Mouse (Mus musculus): Measurements from ENCODE around the gene Dtd2. TPM values are rescaled to one million over a fixed set of nuclear protein-coding genes. Genes with fewer than 3 reads are reported as not detected.

Gene Dtd2
- total RNA-seq, 2 experiments from 2014 or later: 9.4 to 11.6 TPM

DNA sequence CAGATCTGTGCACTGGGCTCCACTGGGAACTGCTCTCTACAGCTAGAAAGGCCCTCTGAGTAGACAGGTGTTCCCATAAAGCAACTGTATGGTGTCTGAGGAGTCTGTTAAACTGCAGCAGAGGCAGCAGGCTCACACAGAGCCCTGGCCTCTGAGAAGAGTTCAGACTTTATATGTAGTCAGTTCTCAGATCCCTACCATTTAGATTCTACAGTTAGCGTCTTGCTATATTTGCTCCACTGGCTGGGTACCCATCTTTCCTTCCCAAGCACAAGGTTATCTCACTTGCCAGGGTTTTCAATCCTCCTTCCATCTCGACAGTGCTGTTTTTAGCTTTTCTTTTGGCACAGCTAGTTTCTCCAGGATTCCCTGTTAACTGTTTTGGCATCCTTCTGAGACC is 15.7 kb downstream of the Dtd2 start:
- DNase-seq (ENCODE audit: low spot score in 2 of 2): no peak
- intact Hi-C loops (cut with DNase I): no loop called here

DNA sequence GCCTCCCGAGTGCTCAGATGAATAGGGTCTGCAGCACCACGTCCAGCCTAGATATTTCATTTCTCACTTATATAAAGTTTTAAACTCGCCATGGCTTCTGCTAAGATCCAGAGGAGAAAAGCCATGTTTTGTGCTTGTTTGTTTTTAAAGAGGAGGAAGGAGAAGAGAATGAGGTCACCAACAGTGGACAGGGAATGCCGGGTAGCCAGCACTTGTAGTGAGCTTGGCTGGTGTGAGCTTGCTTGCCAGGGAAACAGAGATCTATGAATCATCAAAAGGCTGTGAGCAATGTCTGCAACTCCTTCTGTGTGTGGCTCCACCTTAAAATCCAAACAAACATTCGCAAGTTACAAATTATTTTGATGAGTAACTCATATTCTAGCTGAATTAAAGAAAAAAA is 17.8 kb downstream of the Dtd2 start:
- intact Hi-C loops (cut with DNase I): no loop called here
- DNase-seq (ENCODE audit: low spot score in 2 of 2): no peak

DNA sequence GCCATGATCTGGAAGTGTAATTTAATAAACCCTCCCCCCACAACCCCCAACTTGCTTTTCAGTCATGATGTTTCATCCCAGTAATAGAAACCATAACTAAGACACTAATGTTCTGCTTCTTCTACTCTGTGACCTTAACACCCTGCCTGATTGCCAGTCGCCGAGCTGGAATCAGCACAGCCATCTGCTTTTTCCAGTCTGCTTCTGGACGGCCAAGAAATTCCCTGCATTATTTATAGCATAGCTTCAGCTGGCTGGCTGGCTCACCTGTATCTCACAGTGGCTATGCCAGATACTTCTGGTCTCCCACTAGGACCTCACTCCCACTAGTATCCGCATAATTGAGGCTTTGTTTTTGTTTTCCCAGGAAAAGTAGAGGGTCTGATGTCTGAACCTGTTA is 20.5 kb downstream of the Dtd2 start:
- no peak for DNase-seq (ENCODE audit: low spot score in 2 of 2)
- intact Hi-C loops (cut with DNase I): no loop called here

DNA sequence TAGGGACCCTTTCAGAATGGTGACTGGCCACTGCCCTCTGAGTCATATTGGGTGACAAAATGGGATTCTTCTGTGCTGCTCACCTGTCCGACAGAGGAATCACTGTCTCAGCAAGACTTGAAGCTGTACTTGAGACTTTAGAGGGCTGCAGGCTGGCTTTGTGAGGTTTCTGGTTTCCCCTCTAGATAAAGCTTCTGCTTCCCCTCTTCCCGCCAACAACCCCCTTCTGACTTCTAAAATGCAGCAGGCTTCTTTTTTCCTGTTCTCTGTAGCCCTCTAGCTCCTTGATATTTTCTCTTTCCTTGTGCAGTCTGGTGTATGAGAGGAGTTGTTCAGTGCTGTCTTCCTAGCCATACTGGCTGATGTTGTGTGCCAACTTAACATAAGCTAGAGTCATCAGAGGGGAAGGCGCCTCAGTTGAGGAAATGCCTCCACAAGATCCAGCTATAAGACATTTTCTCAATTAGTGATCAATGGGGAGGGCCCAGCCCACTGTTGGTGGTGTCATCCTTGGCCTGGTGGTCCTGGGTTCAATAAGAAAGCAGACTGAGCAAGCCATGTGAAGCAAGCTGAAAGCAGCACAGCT is 21.0 kb downstream of the Dtd2 start:
- no peak for DNase-seq (ENCODE audit: low spot score in 2 of 2)
- intact Hi-C loops (cut with DNase I): no loop called here

DNA sequence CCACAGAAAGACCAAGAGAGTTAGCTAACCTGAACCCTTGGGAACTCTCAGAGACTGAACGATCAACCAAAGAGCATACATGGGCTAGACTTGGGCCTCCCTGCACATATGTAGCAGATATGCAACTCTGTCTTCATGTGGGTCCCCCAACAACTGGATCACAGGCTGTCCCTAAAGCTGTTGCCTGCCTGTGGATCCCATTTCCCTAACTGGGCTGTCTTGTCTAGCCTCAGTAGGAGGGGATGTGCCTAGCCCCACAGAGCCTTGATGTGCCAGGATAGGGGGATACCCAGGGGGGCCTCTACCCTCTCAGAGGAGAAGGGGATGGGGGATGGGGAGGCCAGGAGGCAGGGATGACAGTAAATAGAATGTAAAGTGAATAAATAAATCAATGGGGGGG is 22.7 kb downstream of the Dtd2 start:
- intact Hi-C loops (cut with DNase I): no loop called here
- no peak for DNase-seq (ENCODE audit: low spot score in 2 of 2)

DNA sequence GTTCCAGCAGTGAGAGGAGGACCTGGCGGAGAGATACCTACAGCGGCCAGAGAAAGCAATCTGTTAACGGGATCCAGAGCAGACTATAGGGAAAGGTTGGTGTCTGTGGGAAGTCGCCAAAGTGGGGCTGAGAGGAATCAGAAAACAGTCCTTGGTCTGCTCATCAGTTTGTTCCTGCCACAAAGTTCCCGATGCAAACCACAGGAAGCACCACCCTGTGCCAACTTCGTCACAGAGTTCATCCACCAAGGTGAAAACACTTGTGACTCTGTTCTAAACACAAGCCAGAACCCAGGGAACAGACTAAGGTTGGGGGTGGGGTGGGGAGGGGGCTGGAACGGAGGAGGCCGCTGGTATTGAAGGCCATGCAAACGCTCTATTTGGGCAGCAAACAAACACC is 29.8 kb downstream of the Dtd2 start:
- intact Hi-C loops (cut with DNase I): no loop called here
- no peak for DNase-seq (ENCODE audit: low spot score in 2 of 2)

DNA sequence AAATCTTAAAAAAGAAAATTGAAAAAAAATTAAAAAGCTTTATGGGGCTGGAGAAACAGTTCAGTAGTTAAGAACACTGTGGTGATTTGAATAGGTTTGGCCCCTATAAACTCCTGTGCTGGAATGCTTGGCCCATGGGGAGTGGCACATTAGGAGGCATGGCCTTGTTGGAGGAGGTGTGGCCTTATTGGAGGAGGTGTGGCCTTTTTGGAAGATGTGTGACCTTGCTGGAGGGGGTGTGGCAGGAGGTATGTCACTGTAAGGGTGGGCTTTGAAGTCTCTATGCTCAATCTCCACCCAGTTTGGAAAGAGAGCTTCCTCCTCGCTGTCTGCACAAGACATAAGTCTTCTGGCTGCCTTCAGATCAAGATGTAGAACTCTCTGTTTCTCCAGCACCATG is 31.9 kb downstream of the Dtd2 start:
- intact Hi-C loops (cut with DNase I): no loop called here
- DNase-seq (ENCODE audit: low spot score in 2 of 2): no peak

DNA sequence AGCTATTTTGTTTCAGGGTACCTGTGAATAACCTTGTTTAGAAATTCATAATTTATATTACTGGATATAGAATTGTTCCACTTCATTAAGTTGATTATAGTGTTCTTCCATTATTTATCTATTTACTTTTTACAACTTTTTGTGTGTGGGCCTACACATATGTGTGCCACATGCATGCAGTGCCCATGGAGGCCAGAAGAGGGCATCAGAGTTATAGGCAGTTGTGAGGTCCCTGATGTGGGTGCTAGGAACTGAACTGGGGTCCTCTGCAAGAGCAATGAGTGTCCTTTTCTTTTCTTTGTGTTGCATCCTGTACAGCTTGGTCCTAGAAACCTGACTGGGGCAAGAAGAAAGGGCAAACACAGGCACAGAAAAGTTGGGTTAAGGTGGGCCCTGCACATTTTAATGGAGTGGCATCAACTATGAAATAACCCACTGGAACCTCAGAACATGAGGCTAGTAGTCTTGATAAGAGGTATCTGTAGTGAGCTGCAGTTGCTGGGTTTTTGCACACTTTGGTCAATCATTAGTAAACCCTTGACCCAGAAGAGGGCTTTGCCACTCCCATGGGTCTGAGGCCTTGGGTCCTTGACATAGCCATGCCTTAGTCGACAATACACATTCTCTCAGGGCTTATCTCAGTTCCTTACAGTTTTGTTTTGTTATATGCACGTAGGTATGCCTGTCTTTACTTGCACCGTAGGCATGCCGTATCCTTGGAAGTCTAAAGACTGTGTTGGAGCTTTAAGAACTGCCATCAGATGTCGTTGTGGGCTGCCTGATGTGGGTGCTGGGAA is 33.8 kb downstream of the Dtd2 start:
- intact Hi-C loops (cut with DNase I): no loop called here
- no peak for DNase-seq (ENCODE audit: low spot score in 2 of 2)

DNA sequence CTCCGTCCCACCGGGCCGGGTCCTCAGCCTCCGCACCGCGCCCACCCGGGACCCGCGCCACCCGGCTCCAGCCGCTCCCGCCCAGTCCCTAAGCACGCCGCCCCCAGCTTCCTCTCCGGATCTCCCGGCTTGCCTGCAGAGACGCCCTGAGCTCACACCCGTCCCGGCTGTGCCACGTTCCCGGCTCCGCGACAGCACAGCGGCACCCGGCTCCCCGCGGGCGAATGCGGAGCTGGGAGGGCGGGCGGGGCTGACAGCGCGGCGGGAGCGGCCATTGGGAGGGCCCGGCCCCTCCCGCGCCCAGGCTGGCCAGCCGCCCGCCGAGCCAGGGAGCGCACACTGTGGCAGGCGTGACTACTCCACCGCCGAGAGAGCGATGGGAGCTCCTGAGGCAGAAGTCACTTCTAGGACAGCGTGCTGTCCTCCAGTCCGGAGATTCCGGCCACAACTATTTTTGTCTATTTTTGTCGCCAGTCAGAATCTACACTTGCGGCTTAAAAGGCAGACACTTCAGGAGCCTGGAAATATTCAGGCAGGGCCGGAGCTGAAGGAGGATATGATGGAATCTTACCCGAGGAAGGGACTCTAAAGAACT is 35.1 kb downstream of the Dtd2 start, which contains the start of gene Heatr5a:
Gene Heatr5a, minus strand, starts transcription at position 252 of the 595 bp plus-strand sequence.
- DNase-seq (ENCODE audit: low spot score in 2 of 2): peak; percentile 86 to 89
- intact Hi-C loops (cut with DNase I): no loop called here

DNA sequence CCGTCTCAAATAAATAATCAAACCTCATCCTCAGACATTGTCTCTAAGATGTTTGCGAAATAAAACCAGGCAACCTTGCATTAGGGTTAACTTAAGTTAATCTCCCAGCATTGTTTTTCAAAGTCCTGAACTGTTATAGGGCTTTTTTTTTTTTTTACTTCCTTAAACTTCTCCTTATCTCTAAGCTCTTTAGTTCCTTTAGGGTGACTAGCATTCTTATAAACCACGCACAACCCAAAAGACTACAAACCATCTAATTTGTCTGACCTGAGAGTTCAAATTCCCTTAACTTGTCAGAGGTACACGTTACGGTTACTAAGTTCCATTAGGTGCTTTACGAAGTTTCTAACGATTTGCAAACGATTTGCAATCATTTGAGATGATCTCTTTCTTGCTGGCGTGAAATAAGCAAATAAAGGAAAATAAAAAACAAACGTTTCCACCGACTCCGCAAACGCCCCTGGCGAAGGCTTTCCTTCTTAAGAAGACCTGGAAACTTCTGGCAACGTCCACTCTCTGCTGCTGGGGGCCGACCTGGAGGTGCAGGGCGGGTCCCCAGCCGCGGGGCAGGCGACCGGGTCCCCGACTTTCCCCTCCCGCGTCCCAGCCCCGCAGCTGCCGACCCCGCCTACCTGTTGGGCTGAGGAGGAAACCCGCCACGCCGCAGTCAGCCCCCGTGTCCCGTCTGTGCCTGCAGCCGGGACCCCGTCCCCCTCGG is 35.8 kb downstream of the Dtd2 start:
- intact Hi-C loops (cut with DNase I): no loop called here
- DNase-seq (ENCODE audit: low spot score in 2 of 2): no peak

DNA sequence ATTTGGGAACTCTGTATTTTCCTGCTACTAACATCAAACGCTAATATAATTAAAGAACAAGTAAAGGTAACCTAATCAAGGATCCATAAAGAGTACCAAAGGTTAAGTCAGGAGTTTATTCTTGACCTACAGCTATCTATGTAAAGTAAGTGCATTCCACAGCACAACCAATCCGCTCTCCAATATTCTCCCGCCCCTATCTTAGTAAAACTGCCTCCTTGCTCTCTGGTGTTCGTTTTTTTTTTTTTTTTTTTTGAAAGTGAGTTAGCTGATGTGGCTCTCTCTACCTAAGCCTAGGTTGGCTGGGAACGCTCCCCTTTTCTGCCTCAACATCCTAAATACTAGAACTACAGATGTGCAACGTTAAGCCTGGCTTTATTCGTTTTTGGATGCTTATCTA is 36.4 kb downstream of the Dtd2 start:
- DNase-seq (ENCODE audit: low spot score in 2 of 2): no peak
- intact Hi-C loops (cut with DNase I): no loop called here

DNA sequence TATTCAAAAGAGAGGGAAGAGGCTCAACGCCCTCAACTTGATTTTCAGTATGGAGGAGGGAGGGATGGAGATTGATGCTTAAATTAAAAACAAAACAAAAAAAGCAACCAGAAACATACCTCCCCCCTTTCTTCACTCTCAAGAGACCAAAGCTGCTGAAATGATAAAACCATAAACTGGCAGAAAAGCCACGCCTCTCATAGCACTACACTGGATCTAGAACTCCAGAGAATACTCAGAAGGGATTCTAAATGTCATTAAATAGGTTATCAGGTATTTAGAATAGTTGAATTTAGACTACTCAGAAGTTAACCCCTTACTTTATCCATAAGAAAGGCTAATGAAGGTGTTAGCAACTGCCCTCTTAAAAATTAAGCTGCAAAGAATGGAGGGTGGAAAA is 37.2 kb downstream of the Dtd2 start:
- intact Hi-C loops (cut with DNase I): no loop called here
- no peak for DNase-seq (ENCODE audit: low spot score in 2 of 2)

DNA sequence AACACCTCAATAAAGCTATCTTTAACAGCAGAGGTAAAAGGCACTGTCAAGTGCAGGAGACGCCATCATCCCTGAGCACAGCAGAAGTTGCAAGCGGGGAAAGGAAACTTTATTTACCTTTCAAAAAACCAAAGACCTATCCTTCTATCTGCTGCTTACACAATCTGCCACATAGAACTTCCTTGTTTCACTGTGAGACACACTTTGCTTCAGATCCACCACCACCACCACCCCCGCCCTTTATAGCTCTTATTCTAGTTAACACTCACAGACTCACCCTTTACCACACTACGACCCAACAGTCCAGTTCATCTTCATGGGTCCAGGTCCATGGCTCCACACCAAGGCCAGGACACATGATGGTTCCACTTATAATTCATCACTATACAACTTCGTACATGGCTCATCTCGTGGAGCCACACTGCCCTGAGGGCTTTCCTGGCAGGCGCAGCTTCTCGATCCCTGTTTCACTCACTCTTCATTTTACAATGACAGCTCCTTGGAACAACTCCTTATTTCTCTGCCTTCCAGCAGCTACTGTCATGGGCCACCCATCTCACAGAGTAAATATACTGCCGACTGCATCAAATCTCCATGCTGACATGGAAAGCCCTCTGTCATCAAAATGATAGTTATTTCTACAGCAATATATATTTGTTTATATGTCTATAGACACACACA is 38.2 kb downstream of the Dtd2 start:
- intact Hi-C loops (cut with DNase I): no loop called here
- DNase-seq (ENCODE audit: low spot score in 2 of 2): no peak

DNA sequence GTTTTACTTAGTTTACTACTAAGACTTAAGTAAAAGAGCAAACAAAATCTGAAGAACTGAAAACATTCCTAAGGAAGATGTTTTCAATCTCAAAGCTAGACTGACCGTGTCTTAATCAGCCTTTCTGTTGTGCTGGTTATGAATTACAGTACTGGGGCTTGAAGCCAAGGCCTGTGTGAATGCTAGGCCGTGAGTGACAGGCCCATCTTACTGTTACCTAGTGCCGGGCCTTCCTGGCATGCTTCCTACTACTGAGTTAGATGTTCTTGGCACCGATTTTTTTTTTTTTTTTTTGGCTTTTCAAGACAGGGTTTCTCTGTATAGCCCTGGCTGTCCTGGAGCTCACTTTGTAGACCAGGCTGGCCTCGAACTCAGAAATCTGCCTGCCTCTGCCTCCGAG is 48.7 kb downstream of the Dtd2 start:
- no peak for DNase-seq (ENCODE audit: low spot score in 2 of 2)
- intact Hi-C loops (cut with DNase I): no loop called here

DNA sequence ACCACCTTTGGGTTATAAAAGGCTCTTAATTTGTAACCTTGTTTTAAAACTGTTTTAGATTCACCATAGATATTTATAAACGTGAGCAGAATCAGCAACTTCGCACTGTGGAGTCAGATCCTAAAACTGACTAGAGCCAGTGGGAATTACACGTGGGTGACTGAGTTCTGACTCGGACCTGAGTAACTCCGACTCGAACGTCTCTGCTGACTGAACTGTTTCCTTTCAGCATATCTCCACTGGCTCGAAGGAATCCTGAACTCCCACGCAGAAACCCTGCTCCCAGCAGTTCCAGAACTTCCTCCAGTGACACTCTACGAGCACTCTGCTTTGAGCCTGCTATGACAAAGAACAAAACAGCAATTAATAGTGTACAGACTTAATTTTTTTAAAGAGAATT is 54.0 kb downstream of the Dtd2 start:
- peak; percentile 7 to 12 for DNase-seq (ENCODE audit: low spot score in 2 of 2)
- intact Hi-C loops (cut with DNase I): no loop called here

DNA sequence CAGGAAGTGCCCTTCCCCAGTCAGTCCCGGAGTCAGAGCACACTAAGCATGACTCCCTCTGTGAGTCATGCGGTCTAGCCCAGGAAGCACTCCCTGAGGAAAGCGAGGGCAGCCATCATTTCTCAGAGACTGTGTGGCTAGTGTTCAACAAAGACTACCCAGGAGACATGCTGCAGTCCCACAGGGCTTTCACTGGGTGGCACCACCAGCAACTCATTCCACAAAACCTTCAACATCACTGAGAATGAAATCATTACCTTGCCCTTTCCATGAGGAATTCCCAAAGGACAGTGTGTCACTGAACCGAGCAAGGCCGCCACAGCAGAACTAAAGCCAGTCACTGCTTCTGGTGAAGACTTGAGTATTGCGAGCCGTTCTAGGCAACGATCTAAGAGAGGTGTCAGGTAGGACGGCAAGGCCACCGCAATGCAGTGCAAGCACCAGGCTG is 58.8 kb downstream of the Dtd2 start:
- DNase-seq (ENCODE audit: low spot score in 2 of 2): peak in 1 of 2 experiments; percentile 17

DNA sequence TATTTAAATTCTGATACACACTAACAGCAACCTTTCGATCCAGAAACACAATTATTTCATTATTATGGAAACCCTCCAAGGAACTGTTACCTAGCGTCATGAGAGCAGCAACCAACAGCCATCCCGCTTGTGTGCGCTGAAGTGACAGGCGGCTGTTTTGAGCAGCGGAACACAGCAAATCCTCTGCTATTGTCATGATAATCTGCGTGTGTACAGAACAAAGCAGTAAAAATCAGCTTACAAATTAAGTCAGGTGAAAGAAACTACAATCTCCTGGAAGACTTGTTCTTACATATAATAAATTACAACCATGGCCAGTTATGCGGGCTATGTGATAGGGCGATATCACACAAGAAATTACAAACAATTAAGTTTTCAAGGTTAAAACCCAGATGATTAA is 61.0 kb downstream of the Dtd2 start:
- DNase-seq (ENCODE audit: low spot score in 2 of 2): no peak
- intact Hi-C loops (cut with DNase I): loop anchor here (5.0 kb wide), 1 partner anchor 57 kb away; no protein-coding TSS in a partner anchor

More for the DNA sequence above, 58.8 kb downstream of the Dtd2 start:
- intact Hi-C loops (cut with DNase I): loop anchor here (5.0 kb wide), 1 partner anchor 55 kb away; no protein-coding TSS in a partner anchor

DNA sequence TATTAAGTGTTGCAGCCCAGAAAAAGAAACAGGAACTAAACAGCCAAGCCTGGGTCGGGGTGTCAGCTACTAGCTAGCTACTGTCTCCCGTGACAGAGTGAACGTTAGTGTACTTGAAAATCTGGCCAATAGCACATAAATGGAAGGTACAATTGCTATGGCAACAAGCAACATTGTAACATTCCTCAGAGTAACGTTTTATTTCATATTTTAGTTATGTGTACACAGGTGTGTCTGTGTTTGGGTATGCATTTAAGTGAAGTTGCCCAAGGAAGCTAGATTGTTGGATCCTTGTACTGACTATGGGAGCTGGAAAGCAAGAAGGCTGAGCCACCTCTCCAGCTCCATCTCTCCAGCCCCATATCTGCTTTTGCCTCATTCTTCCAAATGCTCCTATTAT is 66.5 kb downstream of the Dtd2 start:
- intact Hi-C loops (cut with DNase I): no loop called here
- no peak for DNase-seq (ENCODE audit: low spot score in 2 of 2)
